Mouse (Mus musculus) bone marrow, adult 2 months (tissue): ENCODE data around the gene Aldh8a1.

ENCODE experiments used
- CTCF ChIP-seq: fragments of 200-500 bp; IDR thresholded peaks from 2 replicates; pipeline ENCODE4 v1.5.1; 2011; ENCODE audit warnings: low read length, control low read depth; ENCODE audit not compliant: control insufficient read depth, insufficient read depth
- POLR2A ChIP-seq: fragments of 200-500 bp; IDR thresholded peaks from 2 replicates; pipeline ENCODE4 v1.6.1; 2011; ENCODE audit warnings: low read depth, mild to moderate bottlenecking, control low read depth, low read length, borderline replicate concordance; ENCODE audit not compliant: control insufficient read depth

GRCm38 (mm10) chr10:21419188-21419587 lies 42.1 kb downstream of the Aldh8a1 start:
- TF ChIP-seq CTCF (no peak), POLR2A (no peak)
